Mouse (Mus musculus): ENCODE data around the gene Car6.
A peak's percentile ranks its signal among the peaks of the same experiment; 100 is the strongest.

DNA sequence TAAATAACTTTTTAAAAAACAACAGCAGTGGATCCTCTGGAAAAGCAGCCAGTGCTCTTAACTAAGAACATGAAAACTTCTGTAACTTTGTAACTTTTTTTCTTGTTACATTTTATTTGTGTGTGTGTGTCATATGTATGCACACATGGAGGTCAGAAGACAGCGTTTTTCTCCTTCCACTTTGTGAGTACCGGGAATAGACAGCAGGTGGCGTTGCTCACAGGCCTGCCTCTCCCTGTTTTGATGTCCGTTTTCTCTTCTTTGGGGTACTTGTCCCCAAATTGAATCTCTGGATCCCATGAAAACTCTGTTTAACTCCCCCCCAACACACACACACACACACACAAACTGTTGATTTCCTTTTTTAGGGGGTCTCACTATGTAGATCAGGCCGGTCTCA, 12.8 kb upstream of the Car6 start:
- TF ChIP-seq CTCF (IDR thresholded peaks at IDR 0.05; ENCODE audit: low read depth) = peak; percentile 37
- no peak for TF ChIP-seq EP300 (IDR thresholded peaks at IDR 0.05; ENCODE audit: low read depth)
